Mouse (Mus musculus) heart, embryonic 13.5 days (tissue): ENCODE measurements around the gene Usf2. TPM values are rescaled to one million over a fixed set of nuclear protein-coding genes. Genes with fewer than 3 reads are reported as not detected.
A peak's percentile ranks its signal among the peaks of the same experiment; 100 is the strongest.

Source experiments
- ATAC-seq: fragments of 200-750 bp; cut with Nextera tagmentation; 2 replicates; pipeline ENCODE4 v1.8.0; 2017; ENCODE audit warnings: moderate TSS enrichment; ENCODE audit not compliant: insufficient number of reproducible peaks, low FRiP score, low TSS enrichment; ENCODE audit errors: extremely low read depth
- H3K27ac ChIP-seq: fragments of 300-500 bp; sonication (generic); replicated peaks from 2 replicates; pipeline ENCODE4 v1.5.1; 2015; ENCODE audit warnings: moderate library complexity, mild to moderate bottlenecking, inconsistent platforms
- H3K27me3 ChIP-seq: fragments of 300-500 bp; sonication (generic); replicated peaks from 2 replicates; pipeline ENCODE4 v1.6.1; 2015; ENCODE audit warnings: mild to moderate bottlenecking, inconsistent platforms
- H3K36me3 ChIP-seq: fragments of 300-500 bp; sonication (generic); 2 replicates; pipeline ENCODE4 v1.6.1; 2015; ENCODE audit warnings: mild to moderate bottlenecking, inconsistent platforms
- H3K4me1 ChIP-seq: fragments of 300-500 bp; sonication (generic); 2 replicates; pipeline ENCODE4 v1.6.1; 2015; ENCODE audit warnings: inconsistent platforms
- H3K4me2 ChIP-seq: fragments of 300-500 bp; sonication (generic); 2 replicates; pipeline ENCODE4 v1.6.1; 2015; ENCODE audit warnings: inconsistent platforms, mild to moderate bottlenecking, moderate library complexity
- H3K4me3 ChIP-seq: fragments of 300-500 bp; sonication (generic); 2 replicates; pipeline ENCODE4 v1.5.1; 2015; ENCODE audit warnings: moderate library complexity, mild to moderate bottlenecking, inconsistent platforms
- H3K9ac ChIP-seq: fragments of 300-500 bp; sonication (generic); 2 replicates; pipeline ENCODE4 v1.6.1; 2015; ENCODE audit warnings: inconsistent platforms, mild to moderate bottlenecking, moderate library complexity
- H3K9me3 ChIP-seq: fragments of 300-500 bp; sonication (generic); 2 replicates; pipeline ENCODE4 v1.6.1; 2016; ENCODE audit warnings: inconsistent platforms
- WGBS: fragments of 180-500 bp; shearing (Covaris S2); methylation state at CpG from one replicate; pipeline ENCODE4 v1.1.7; 2015; ENCODE audit warnings: mixed read lengths; 5-methylcytosine and 5-hydroxymethylcytosine counted together
- polyA plus RNA-seq: library from polyadenylated mRNA; unstranded; fragments of >200 nt; fragmentation: Nextera tagmentation; extraction: Ambion mirVana; gene quantifications from 2 replicates; pipeline ENCODE4 v1.2.1, GENCODE M21; 2015

The Usf2 gene
- polyA plus RNA-seq, 1 experiment from 2014 or later: 17.3 TPM

DNA sequence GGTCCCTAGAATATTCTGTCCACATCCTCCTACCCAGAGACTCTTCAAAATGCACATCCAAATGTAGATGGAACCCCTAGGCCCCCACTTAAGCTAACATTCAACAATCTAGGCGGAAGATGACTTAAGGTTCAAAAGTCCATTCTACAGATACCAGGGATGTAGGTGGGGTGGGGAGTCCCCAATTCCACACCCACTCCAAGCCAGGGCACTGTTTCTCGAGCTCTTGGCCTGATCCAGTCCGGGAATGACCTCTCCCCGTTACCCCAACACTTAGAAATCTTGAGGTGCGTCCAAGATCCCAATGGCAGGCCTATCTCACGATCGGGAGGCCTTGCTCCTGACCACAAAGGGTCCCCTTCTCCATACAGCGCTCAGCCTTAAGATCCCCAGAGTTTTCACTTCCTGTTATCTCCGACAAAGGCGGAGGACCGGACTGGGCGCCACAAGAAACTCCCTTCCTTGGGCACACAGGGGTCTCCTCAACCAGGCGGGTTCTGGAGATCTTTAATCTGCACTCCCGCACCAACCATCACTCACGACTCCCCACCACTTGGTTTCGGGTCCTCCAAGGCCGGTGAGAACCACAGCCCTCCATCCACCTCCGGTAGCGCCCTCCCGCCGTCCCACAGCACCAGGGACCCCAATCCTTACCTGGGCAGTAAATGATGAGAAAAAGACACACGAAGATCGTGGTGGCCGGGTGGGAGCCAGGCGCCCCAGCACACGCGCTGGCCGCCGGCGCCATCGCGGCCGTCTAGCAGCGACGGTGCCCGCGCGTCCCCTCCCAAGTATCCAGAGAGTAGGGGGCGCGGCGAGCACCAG is 16.0 kb upstream of the Usf2 start:
- H3K4me2 ChIP-seq: peak overlapping the region; percentile 78
- peak overlapping the region; percentile 78 for H3K9ac ChIP-seq
- no peak for ATAC-seq
- 5% methylated on average over 41 of the region's 41 CpGs for WGBS
- peaks cover 22% of the 10 kb centered on the region for H3K27me3 ChIP-seq
- peaks cover 11% of the 10 kb centered on the region for H3K4me1 ChIP-seq
- peak overlapping the region; percentile 56 for H3K4me3 ChIP-seq
- no peak overlapping the region for H3K27ac ChIP-seq
- no peaks in the 10 kb centered on the region for H3K36me3 ChIP-seq
- no peaks in the 10 kb centered on the region for H3K9me3 ChIP-seq

DNA sequence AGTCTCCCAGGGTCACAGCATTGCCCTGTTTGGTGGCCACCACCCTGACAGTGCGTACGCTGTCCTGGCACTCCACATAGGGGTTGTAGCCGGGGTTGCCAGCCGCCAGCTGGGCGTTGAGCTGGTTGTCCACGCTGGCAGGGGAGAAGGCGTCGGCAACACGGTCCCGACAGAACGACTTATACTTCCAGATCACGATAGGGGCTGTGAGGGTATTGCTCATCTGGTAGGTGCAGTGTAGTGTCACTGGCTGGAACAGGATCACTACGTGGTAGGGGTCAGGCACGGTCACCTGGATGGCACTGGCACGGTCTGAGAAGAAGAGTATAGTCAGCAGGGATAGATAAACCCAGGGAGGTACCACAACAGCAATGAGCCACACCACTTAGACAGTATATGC is 15.3 kb upstream of the Usf2 start:
- Histone ChIP-seq H3K27ac (no peak overlapping the region), H3K9me3 (no peaks in the 10 kb centered on the region), H3K27me3 (peaks cover 22% of the 10 kb centered on the region), H3K9ac (no peak overlapping the region), H3K36me3 (no peaks in the 10 kb centered on the region), H3K4me3 (0 out of 2 replicates have a peak overlapping the region, but pooled peaks have one; percentile 56), H3K4me2 (peak overlapping the region; percentile 78; the same call in 1 of the 2 replicates), H3K4me1 (peaks cover 11% of the 10 kb centered on the region)
- WGBS: 87% methylated on average over 15 of the region's 15 CpGs
- ATAC-seq: no peak

GRCm38 (mm10) chr7:30969174-30969573 is 12.6 kb upstream of the Usf2 start:
- H3K36me3 ChIP-seq: no peaks in the 10 kb centered on the region
- WGBS: 79% methylated on average over 4 of the region's 4 CpGs
- H3K9ac ChIP-seq: no peak overlapping the region
- no peak overlapping the region for H3K4me2 ChIP-seq
- H3K9me3 ChIP-seq: no peaks in the 10 kb centered on the region
- no peak overlapping the region for H3K4me3 ChIP-seq
- ATAC-seq: no peak
- 0 out of 2 replicates have a peak overlapping the region, but pooled peaks have one; percentile 39 for H3K27ac ChIP-seq
- H3K27me3 ChIP-seq: peaks cover 22% of the 10 kb centered on the region
- peaks cover 11% of the 10 kb centered on the region for H3K4me1 ChIP-seq

DNA sequence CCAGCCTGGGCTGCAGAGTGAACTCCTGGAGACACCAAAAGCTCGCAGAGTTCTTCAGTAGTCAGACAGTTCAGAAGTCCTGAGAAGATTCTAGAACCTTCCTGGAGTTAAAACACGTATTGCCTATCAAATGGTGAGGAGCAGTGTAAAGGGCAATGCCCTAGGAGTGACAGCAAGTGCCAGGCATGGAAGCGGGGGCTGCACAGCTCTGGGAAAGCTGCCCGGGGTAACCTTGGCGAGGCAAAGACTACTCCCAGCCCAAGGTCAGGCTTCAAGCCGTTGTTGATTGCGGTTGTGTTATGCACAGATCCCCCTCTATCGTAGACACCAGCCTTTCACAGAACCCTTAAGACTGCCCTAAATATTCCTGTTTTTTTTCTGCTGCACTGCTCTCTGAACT is 12.0 kb upstream of the Usf2 start:
- H3K36me3 ChIP-seq: no peaks in the 10 kb centered on the region
- no peak overlapping the region for H3K9ac ChIP-seq
- H3K4me3 ChIP-seq: no peak overlapping the region
- H3K4me2 ChIP-seq: no peak overlapping the region
- H3K27me3 ChIP-seq: peaks cover 22% of the 10 kb centered on the region
- ATAC-seq: no peak
- H3K4me1 ChIP-seq: peaks cover 15% of the 10 kb centered on the region
- 0 out of 2 replicates have a peak overlapping the region, but pooled peaks have one; percentile 39 for H3K27ac ChIP-seq
- WGBS: 86% methylated on average over 8 of the region's 8 CpGs
- no peaks in the 10 kb centered on the region for H3K9me3 ChIP-seq

- no peak overlapping the region for H3K9ac ChIP-seq
- H3K27ac ChIP-seq: no peak overlapping the region
- no peaks in the 10 kb centered on the region for H3K9me3 ChIP-seq
- no peaks in the 10 kb centered on the region for H3K36me3 ChIP-seq
- 81% methylated on average over 3 of the region's 3 CpGs for WGBS
- no peak for ATAC-seq
- no peak overlapping the region for H3K4me2 ChIP-seq
- H3K4me1 ChIP-seq: peaks cover 5% of the 10 kb centered on the region
- peaks cover 2% of the 10 kb centered on the region for H3K27me3 ChIP-seq
- no peak overlapping the region for H3K4me3 ChIP-seq
Observed at GRCm38 (mm10) chr7:30966657-30967056, 10.1 kb upstream of the Usf2 start.

- ATAC-seq: no peak
- Histone ChIP-seq H3K9ac (no peak overlapping the region), H3K36me3 (no peaks in the 10 kb centered on the region), H3K4me2 (no peak overlapping the region), H3K4me3 (no peak overlapping the region), H3K9me3 (no peaks in the 10 kb centered on the region), H3K27ac (no peak overlapping the region), H3K27me3 (no peaks in the 10 kb centered on the region), H3K4me1 (peaks cover 5% of the 10 kb centered on the region)
- WGBS: 88% methylated on average over 14 of the region's 14 CpGs
Observed at GRCm38 (mm10) chr7:30965677-30966076, 9.1 kb upstream of the Usf2 start.

DNA sequence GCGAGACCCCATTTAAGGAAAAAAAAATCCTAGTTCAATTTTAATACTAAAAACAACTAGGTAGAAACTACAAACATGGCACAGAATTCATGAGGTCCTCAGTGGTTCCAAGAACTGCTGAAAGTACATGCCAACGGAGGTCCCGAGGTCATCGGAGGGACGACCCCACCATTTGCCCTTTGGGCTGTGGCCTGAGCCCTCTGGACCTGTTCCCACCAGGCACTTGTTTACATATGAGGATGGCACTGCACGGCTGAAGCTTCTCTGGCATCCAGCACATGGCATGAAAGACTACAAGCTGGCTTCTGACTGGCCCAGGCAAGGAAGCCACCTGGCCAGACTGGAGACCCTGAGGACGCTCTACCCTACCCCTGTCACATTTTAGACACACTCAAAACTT is 7.8 kb upstream of the Usf2 start:
- Histone ChIP-seq H3K36me3 (no peaks in the 10 kb centered on the region; the same call in 1 of the 2 replicates), H3K4me3 (no peak overlapping the region), H3K4me1 (peaks cover 5% of the 10 kb centered on the region), H3K9ac (no peak overlapping the region), H3K9me3 (no peaks in the 10 kb centered on the region), H3K27me3 (no peaks in the 10 kb centered on the region), H3K27ac (no peak overlapping the region), H3K4me2 (no peak overlapping the region)
- 83% methylated on average over 7 of the region's 7 CpGs for WGBS
- ATAC-seq: no peak

GRCm38 (mm10) chr7:30962862-30963261 is 6.3 kb upstream of the Usf2 start:
- whole genome bisulfite sequencing: 91% methylated on average over 5 of the region's 5 CpGs

DNA sequence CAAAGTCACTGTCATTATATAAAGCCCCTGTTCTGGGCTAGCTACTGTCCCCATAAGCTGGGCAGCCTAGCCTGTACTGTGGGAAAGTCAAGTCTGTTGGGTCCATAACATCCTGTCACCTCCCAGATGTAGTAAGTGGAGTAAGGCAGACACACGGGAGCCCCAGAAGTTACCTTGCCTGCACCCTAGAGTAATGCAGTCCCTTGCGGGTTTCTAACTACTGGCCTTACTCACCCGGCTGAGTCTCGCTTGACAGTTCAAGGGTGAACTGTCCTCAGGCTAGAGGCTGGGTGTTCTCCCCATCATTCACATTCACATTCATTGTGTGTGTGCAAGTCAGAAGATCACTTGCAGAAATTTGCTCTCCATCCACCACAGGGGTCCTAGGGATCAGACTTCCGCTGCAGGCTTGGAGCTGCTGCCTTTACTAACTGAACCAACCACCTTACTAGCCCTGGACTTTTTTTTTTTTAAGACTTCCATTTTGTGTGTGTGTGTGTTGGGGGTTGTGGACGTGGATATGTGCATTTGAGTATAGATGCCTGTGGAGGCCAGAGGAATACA is 3.3 kb upstream of the Usf2 start:
- peaks cover 16% of the 10 kb centered on the region for H3K36me3 ChIP-seq
- 80% methylated on average over 6 of the region's 6 CpGs for WGBS
- no peak for ATAC-seq
- no peak overlapping the region for H3K27ac ChIP-seq
- no peak overlapping the region for H3K9ac ChIP-seq
- no peak overlapping the region for H3K4me3 ChIP-seq
- H3K9me3 ChIP-seq: no peaks in the 10 kb centered on the region
- no peak overlapping the region for H3K4me2 ChIP-seq
- peaks cover 24% of the 10 kb centered on the region for H3K4me1 ChIP-seq
- H3K27me3 ChIP-seq: no peaks in the 10 kb centered on the region

More at GRCm38 (mm10) chr7:30962862-30963261, 6.3 kb upstream of the Usf2 start:
- Histone ChIP-seq H3K36me3 (peaks cover 12% of the 10 kb centered on the region), H3K4me2 (no peak overlapping the region), H3K4me3 (no peak overlapping the region), H3K27me3 (no peaks in the 10 kb centered on the region), H3K9me3 (no peaks in the 10 kb centered on the region), H3K9ac (no peak overlapping the region), H3K27ac (no peak overlapping the region), H3K4me1 (peaks cover 13% of the 10 kb centered on the region)
- ATAC-seq: no peak

DNA sequence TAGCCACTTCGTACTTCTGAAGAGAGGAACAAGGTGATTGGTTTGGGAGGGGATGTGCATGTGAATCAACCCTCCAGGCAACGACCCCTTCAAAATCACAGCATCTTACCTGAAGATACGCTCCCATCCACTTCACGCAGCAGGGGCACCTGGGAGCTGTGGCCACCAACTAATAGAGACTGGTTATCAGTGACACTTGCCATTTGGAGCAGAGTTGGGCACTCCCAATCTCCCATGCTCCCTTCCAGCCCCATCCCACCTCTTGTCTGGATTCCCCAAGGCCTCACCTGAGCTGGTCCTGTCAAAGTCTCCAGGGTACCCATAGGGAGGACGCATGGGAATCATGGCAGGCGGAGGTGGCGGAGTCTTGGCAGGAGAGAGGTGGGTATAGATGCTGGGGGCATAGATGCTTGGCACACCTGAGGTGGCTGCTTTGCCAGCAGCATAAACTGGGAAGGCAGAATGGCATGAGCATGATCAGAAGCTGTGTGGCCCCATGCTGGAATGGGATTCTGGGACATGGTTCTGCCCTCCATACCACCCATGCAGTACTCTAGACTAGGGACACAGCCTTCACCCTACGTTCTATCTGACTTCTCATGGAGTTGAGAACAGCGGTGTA is 2.4 kb upstream of the Usf2 start:
- Histone ChIP-seq H3K36me3 (peaks cover 25% of the 10 kb centered on the region), H3K9ac (0 out of 2 replicates have a peak overlapping the region, but pooled peaks have one; percentile 100), H3K4me2 (no peak overlapping the region), H3K9me3 (no peaks in the 10 kb centered on the region), H3K27ac (no peak overlapping the region), H3K4me1 (peaks cover 24% of the 10 kb centered on the region), H3K27me3 (no peaks in the 10 kb centered on the region), H3K4me3 (no peak overlapping the region)
- 93% methylated on average over 9 of the region's 9 CpGs for WGBS
- no peak for ATAC-seq

DNA sequence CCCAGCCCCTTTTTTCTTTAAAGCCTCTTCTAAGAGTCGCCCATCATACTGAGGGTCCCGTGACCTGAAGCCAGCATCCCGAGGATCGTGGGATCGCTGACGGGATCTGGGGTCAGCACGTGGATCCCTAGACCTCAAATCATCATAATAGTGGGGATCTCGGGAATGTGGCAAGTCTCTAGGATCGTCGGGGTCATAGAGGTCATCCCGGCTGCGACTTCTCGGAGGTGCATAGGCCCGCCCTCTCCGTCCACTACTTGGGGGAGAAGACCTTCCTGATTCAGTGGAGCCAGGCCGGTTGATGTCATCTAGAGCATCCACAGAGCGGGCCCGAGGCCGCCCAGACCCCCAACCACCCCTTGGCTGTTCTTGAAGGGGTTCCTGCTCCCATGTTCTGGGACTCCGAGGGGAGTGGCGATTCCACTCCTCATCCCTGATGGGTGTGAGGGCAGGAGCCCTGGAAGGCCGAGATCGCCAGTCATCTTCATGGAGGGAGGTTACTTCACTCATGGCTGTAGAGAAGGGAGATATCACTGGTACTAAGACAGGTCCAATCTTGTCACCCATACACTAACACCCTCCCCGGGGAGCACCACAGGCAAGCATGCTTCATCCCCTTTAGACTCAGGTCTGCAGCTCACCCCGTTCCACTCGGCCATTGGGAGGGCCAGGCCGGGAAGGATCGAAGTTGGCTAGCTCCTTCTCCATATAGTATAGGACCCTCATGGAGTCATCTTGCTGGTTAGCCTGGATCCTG is 1.7 kb upstream of the Usf2 start:
- Histone ChIP-seq H3K4me3 (peak overlapping the region; percentile 96), H3K9ac (peak overlapping the region; percentile 100), H3K27me3 (no peaks in the 10 kb centered on the region), H3K4me2 (peak overlapping the region; percentile 89), H3K27ac (peak overlapping the region; percentile 99), H3K9me3 (no peaks in the 10 kb centered on the region), H3K36me3 (peaks cover 32% of the 10 kb centered on the region), H3K4me1 (peaks cover 19% of the 10 kb centered on the region)
- 72% methylated on average over 28 of the region's 28 CpGs for WGBS
- ATAC-seq: no peak
